In the genomic region with DNA sequence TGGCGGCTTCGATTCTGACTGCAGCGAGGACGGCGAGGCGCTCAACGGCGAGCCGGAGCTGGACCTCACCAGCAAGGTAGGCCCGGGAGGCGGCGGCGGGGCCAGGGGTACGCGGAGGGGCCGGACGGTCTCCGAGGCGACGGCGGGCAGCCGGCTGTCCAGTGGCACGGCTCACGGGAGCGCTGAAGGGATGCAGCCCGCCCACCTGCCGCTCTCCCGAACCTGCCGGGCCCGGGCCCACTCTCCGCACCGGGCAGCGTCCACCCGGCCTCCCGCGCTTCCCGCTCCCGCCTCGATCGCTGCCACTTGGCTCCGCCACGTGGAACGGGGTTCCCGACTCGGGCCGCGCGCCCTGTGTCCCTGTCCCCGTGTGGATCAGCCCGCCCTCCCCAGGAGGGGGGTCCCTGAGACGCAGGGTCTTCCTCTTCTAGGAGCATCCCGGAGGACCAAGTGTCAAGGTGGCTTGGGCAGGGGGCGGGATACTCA, we compare ENCODE assay signal across 8 mouse cellular contexts. TPM values are rescaled to one million over a fixed set of nuclear protein-coding genes. Genes with fewer than 3 reads are reported as not detected.
DNase-seq lines count a peak whose midpoint lies in the region; ATAC-seq and TF ChIP-seq lines count a peak whose summit lies in the region.

No protein-coding gene starts in this region.

- no peaks in the 10 kb centered on the region for H3K27me3 ChIP-seq in heart, embryonic 10.5 days (ENCODE audit: insufficient read depth, poor library complexity, severe bottlenecking)
- no peaks in the 10 kb centered on the region for H3K27me3 ChIP-seq in limb, embryonic 14.5 days (ENCODE audit: control insufficient read depth, insufficient read depth, low read length)
- H3K27me3 ChIP-seq in myocyte (ENCODE audit: control insufficient read depth, insufficient read depth, insufficient read length) = no peaks in the 10 kb centered on the region

- under 1% methylated on average over 53 of the region's 53 CpGs for WGBS in heart, embryonic 10.5 days
- WGBS in limb, embryonic 14.5 days = 0% methylated on average over 24 of the region's 53 CpGs

- H3K27ac ChIP-seq in heart, embryonic 10.5 days = peak overlapping the region; percentile 95
- H3K27ac ChIP-seq in limb, embryonic 14.5 days (replicated peaks; ENCODE audit: low read depth, low read length) = peak overlapping the region; percentile 84

- peaks cover 54% of the 10 kb centered on the region for H3K4me1 ChIP-seq in heart, embryonic 10.5 days
- peaks cover 27% of the 10 kb centered on the region for H3K4me1 ChIP-seq in limb, embryonic 14.5 days (ENCODE audit: control insufficient read depth, insufficient read depth, low read length)

- H3ac ChIP-seq in myocyte (ENCODE audit: control insufficient read depth, insufficient read length) = peak overlapping the region; percentile 75

- peaks cover 18% of the 10 kb centered on the region for H3K36me3 ChIP-seq in heart, embryonic 10.5 days
- H3K36me3 ChIP-seq in limb, embryonic 14.5 days (ENCODE audit: control insufficient read depth, insufficient read depth, low read length) = peaks cover 8% of the 10 kb centered on the region
- H3K36me3 ChIP-seq in myocyte (ENCODE audit: control insufficient read depth, insufficient read depth) = no peaks in the 10 kb centered on the region

- H3K9ac ChIP-seq in limb, embryonic 14.5 days (ENCODE audit: low read depth, low read length, severe bottlenecking) = peak overlapping the region; percentile 87

- ATAC-seq in limb, embryonic 14.5 days (ENCODE audit: low FRiP score, low read depth) = no peak; the same call in 1 of the 2 replicates

- peaks cover 61% of the 10 kb centered on the region for H3K79me2 ChIP-seq in myocyte (ENCODE audit: control insufficient read depth, insufficient read depth)

- peak; percentile 53 for DNase-seq in adrenal gland, postnatal 25 days
- no peak for DNase-seq in adrenal gland, postnatal 10 days
- peak; percentile 16 to 41 for DNase-seq in spleen, postnatal 36 days (ENCODE audit: low spot score in 2 of 2)
- DNase-seq in spleen, postnatal 14 days (ENCODE audit: low spot score in 2 of 2) = no peak
- DNase-seq in heart, embryonic 10.5 days (ENCODE audit: low spot score) = no peak
- no peak for DNase-seq in limb, embryonic 14.5 days (ENCODE audit: low spot score)
- no peak for DNase-seq in retina, postnatal 1 day

- no peaks in the 10 kb centered on the region for H3K9me3 ChIP-seq in heart, embryonic 10.5 days
- no peaks in the 10 kb centered on the region for H3K9me3 ChIP-seq in limb, embryonic 14.5 days (ENCODE audit: control insufficient read depth, low read length)

- peak overlapping the region; percentile 94 for H3K4me3 ChIP-seq in heart, embryonic 10.5 days
- H3K4me3 ChIP-seq in limb, embryonic 14.5 days (replicated peaks; ENCODE audit: low read length) = peak overlapping the region; percentile 90
- H3K4me3 ChIP-seq in myocyte = peak overlapping the region; percentile 46

- peak overlapping the region; percentile 89 for H3K4me2 ChIP-seq in limb, embryonic 14.5 days (replicated peaks; ENCODE audit: low read depth, low read length, severe bottlenecking)
- peak overlapping the region; percentile 90 for H3K4me2 ChIP-seq in myocyte (ENCODE audit: low read depth)

- TF ChIP-seq POLR2A in limb, embryonic 14.5 days (IDR thresholded peaks at IDR 0.05; ENCODE audit: borderline replicate concordance, extremely low read depth, insufficient read depth, insufficient read length) = no peak
- no peak for TF ChIP-seq POLR2A in myocyte (IDR thresholded peaks at IDR 0.05; ENCODE audit: insufficient read length, low read depth)

TF ChIP-seq in myocyte, 11 proteins besides CTCF, POLR2A, EP300 and RAD21:
- TF ChIP-seq CEBPB (IDR thresholded peaks at IDR 0.05; ENCODE audit: insufficient read depth, poor library complexity, severe bottlenecking) = no peak
- no peak for TF ChIP-seq MYOD1 (IDR thresholded peaks at IDR 0.05; ENCODE audit: control insufficient read depth in 1 of 3, insufficient read length in 2 of 3, low read depth in 2 of 3)
- TF ChIP-seq MYOG (IDR thresholded peaks at IDR 0.05; ENCODE audit: control insufficient read depth in 1 of 3, insufficient read depth in 1 of 3, insufficient read length in 2 of 3, low read depth in 2 of 3) = peak in 1 of 3 experiments; percentile 20

RNA-seq across cellular contexts. Expression of a gene that starts 0.4 kb away (rescaled TPM):
- 30.1 and 34.7 TPM in 2 replicates for total RNA-seq in adrenal gland, postnatal 25 days (2021)
- total RNA-seq in adrenal gland, postnatal 10 days (2021) = 10 to 100 TPM; 26.7 to 30.0 TPM
- polyA plus RNA-seq in heart, embryonic 10.5 days (2016; fragmentation: Nextera tagmentation; extraction: Ambion mirVana) = 38.1 and 38.3 TPM in 2 replicates
- 39.6 and 43.9 TPM in 2 replicates for polyA plus RNA-seq in limb, embryonic 14.5 days (2012; rRNA removed)
- 32.6 and 36.8 TPM in 2 replicates for polyA plus RNA-seq in limb, embryonic 14.5 days (2014; fragmentation: Nextera tagmentation; extraction: Ambion mirVana)
- polyA plus RNA-seq in myocyte (2012; fragmentation: generic; extraction: Trizol) = 52.7 TPM

RNA-seq across cellular contexts. Expression of a gene that starts 3.3 kb away (rescaled TPM):
- 26.8 and 27.9 TPM in 2 replicates for total RNA-seq in adrenal gland, postnatal 25 days (2021)
- total RNA-seq in adrenal gland, postnatal 10 days (2021) = 10 to 100 TPM; 45.1 to 50.7 TPM
- 18.4 and 21.0 TPM in 2 replicates for polyA plus RNA-seq in heart, embryonic 10.5 days (2016; fragmentation: Nextera tagmentation; extraction: Ambion mirVana)
- 38.7 and 44.6 TPM in 2 replicates for polyA plus RNA-seq in limb, embryonic 14.5 days (2012; rRNA removed)
- 21.1 and 23.3 TPM in 2 replicates for polyA plus RNA-seq in limb, embryonic 14.5 days (2014; fragmentation: Nextera tagmentation; extraction: Ambion mirVana)
- polyA plus RNA-seq in myocyte (2012; fragmentation: generic; extraction: Trizol) = 40.6 TPM

RNA-seq across cellular contexts. Expression of a gene that starts 20.4 kb away (rescaled TPM):
- total RNA-seq in adrenal gland, postnatal 25 days (2021) = 82.7 and 113 TPM in 2 replicates
- total RNA-seq in adrenal gland, postnatal 10 days (2021) = 100 to 1,000 TPM; 143 to 156 TPM
- 258 and 286 TPM in 2 replicates for polyA plus RNA-seq in heart, embryonic 10.5 days (2016; fragmentation: Nextera tagmentation; extraction: Ambion mirVana)
- 112 and 117 TPM in 2 replicates for polyA plus RNA-seq in limb, embryonic 14.5 days (2012; rRNA removed)
- 207 and 217 TPM in 2 replicates for polyA plus RNA-seq in limb, embryonic 14.5 days (2014; fragmentation: Nextera tagmentation; extraction: Ambion mirVana)
- polyA plus RNA-seq in myocyte (2012; fragmentation: generic; extraction: Trizol) = 110 TPM

RNA-seq across cellular contexts. Expression of a gene that starts 32.1 kb away (rescaled TPM):
- total RNA-seq in adrenal gland, postnatal 25 days (2021) = 15.0 and 24.5 TPM in 2 replicates
- 10 to 100 TPM; 22.7 to 26.0 TPM for total RNA-seq in adrenal gland, postnatal 10 days (2021)
- polyA plus RNA-seq in heart, embryonic 10.5 days (2016; fragmentation: Nextera tagmentation; extraction: Ambion mirVana) = 42.9 and 48.9 TPM in 2 replicates
- polyA plus RNA-seq in limb, embryonic 14.5 days (2012; rRNA removed) = 17.9 and 21.6 TPM in 2 replicates
- polyA plus RNA-seq in limb, embryonic 14.5 days (2014; fragmentation: Nextera tagmentation; extraction: Ambion mirVana) = 44.9 and 49.6 TPM in 2 replicates
- 41.6 TPM for polyA plus RNA-seq in myocyte (2012; fragmentation: generic; extraction: Trizol)

RNA-seq across cellular contexts. Expression of a gene that starts 32.3 kb away (rescaled TPM):
- total RNA-seq in adrenal gland, postnatal 25 days (2021) = 2.9 and 4.1 TPM in 2 replicates
- total RNA-seq in adrenal gland, postnatal 10 days (2021) = 1 to 10 TPM; 2.8 to 3.1 TPM
- 0.55 and 1.1 TPM in 2 replicates for polyA plus RNA-seq in heart, embryonic 10.5 days (2016; fragmentation: Nextera tagmentation; extraction: Ambion mirVana)
- 7.5 and 7.9 TPM in 2 replicates for polyA plus RNA-seq in limb, embryonic 14.5 days (2012; rRNA removed)
- polyA plus RNA-seq in limb, embryonic 14.5 days (2014; fragmentation: Nextera tagmentation; extraction: Ambion mirVana) = 1.3 and 2.0 TPM in 2 replicates
- polyA plus RNA-seq in myocyte (2012; fragmentation: generic; extraction: Trizol) = 0.74 TPM

Comparison
In these comparisons a context has a peak if more than half of its experiments do, and no peak if none do; other contexts are left out.
1. DNase-seq: peak in adrenal gland, postnatal 25 days (single experiment) and spleen, postnatal 36 days (2 of 2); none in adrenal gland, postnatal 10 days (single experiment), spleen, postnatal 14 days (0 of 2), heart, embryonic 10.5 days (single experiment), limb, embryonic 14.5 days (single experiment) and retina, postnatal 1 day (single experiment).
2. Peak in every context shown above with its lines, with median percentiles within 50 percentile points of each other: H3K4me3 ChIP-seq.